Mouse (Mus musculus) gastrocnemius, postnatal 14 days (tissue): ENCODE results near the gene Gm37240. TPM values are rescaled to one million over a fixed set of nuclear protein-coding genes. Genes with fewer than 3 reads are reported as not detected.
"Not testable (repeated sequence)": the region's sequence is repeated elsewhere in the genome, so short reads cannot be mapped to it uniquely, and the experiment has no call there.

Experiments
- DNase-seq: peaks from one replicate; pipeline ENCODE4 v3.0.0; 2021; ENCODE audit warnings: mixed read lengths
- intact Hi-C: fragments of 180-260 bp; cut with DNase I; formaldehyde crosslinking; loops from one replicate; pipeline ENCODE4 v1.15.1; 2025; ENCODE audit warnings: low total_unique reads
- total RNA-seq, 2 experiments: library from RNA; stranded (reverse); gene quantifications; 2 replicates each; pipeline ENCODE4 v1.2.3; 2021

The Gm37240 gene
- total RNA-seq, 2 experiments from 2014 or later, result 32.3 to 43.3 TPM

DNA sequence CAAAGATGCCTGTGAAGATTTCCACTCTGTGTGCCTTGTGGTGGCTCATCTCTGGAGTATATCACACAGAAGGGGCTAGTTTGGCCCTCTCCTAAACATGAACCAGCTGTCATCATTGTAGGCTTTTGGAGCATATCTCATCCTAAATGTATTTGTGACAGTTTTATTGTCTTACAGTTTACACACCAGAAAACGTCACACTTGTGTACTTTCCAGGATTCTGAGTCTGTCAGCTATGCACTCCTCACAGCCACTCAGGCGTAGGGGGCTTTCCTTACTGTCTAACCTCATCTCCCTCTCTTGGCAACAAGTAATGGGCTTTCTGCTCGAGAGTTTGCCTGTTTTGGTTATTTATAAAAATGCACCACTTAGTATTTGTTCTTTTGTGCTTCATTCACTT is 1021.6 kb downstream of the Gm37240 start:
- intact Hi-C loops, result no loop called here
- no peak for DNase-seq

DNA sequence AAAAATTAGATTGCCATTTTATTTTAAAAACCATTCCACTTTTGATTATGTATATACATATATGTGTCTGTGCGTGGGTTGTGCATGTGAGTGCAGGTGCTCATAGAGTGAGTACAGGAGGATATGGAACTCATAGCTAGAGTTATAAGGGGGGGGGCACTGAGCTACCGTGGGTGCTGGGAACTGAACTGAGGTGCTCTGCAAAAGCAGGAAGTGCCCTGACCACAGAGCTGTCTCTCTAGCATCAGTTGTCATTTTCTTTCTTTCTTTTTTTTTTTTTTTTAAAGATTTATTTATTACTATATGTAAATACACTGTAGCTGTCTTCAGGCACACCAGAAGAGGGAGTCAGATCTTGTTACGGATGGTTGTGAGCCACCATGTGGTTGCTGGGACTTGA is 1025.5 kb downstream of the Gm37240 start:
- DNase-seq, intact Hi-C loops: not testable (repeated sequence)

DNA sequence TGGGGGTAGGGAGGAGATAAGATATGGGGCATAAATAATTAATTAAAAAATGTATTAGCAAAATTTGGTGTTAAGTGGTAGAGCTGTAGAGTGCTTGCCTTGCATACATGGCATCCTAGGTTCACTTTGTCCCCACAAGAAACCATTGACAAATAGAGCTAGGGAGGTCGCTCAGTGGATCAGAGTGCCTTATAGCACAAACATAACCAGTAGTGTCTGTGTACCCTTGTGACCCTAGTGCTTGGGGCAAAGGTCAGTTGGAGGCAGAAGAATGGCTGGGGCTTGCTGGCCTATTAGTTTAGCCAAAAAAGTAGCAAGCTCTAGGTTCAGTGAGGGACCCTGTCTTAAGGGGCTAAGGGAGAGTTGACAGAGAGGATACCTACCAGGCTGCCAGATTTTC is 1026.6 kb downstream of the Gm37240 start:
- intact Hi-C loops, result no loop called here
- DNase-seq, result no peak

DNA sequence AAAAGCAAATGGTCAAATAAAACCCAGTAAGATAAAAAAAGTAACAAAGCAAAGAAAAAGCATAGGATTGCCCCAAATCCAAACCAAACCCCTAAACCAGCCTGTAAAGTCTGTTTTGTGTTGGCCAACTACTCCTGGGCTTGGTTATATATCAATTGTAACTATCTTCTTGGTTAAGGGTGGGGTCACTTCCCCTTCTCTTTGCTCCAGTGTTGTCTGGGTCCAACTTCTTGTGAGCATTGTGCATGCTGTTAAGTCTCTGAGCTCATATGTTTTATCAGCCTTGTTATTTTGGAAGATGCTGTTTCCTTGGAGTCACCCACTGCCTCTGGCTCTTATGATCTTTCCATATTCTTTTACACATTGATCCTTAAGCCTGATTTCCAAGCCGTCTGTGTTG is 1032.9 kb downstream of the Gm37240 start:
- intact Hi-C loops, result no loop called here
- DNase-seq, result no peak

DNA sequence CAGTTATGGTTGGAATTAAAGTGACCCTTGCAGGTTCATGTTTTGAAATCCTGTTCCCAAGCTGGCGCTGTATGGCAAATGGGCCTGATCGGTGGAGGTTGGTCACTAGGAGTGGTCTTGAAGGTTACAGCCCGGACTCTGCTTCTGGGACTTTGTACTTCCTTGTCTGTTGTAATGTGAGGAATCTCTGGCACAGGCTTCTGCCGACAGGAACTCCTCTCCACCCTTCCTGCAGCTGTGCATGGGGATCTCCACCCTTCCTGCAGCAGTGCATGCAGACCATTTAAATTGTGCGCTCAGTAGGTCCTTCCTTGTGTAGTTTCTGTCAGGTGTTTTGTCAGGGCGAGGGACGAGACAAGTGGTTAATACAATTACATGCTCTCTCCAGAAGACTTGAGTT is 1034.4 kb downstream of the Gm37240 start:
- DNase-seq, result peak; percentile 22
- intact Hi-C loops, result no loop called here

DNA sequence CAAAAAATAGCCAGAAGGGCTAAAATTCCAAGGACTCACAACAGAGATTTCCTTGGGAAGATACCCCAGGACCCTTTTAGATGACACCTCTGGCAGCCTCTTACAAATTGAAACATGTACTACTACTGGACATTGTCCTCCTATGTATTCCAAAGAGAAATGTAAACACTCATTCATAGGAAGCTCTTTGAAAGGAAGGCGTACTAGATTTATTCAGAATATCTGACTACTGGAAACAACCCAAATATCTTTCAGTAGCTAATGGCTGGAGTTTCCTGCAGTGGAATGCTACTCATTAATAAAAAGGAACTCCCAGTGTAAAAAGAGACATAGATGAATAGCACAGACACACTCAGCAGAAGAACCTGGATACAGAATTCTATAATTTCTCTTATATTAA is 1035.5 kb downstream of the Gm37240 start:
- intact Hi-C loops, result no loop called here
- DNase-seq, result no peak

DNA sequence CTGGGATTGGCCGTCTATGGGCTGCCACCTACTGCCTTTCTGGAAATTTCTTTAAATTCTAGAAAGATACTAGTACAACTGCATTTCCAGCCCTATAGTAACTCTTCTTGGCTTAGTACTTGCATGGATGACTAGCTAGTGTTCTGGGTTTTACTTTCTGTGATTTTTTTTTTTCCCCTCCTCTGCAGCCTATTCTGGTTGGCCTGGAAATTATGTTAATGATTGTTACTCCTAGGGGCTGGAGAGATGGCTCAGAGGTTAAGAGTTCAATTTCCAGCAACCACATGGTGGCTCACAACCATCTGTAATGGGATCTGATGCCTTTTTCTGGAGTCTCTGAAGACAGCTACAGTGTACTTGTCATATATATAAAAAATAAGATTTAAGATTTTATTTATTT is 1036.9 kb downstream of the Gm37240 start:
- intact Hi-C loops, result no loop called here
- DNase-seq, result no peak

DNA sequence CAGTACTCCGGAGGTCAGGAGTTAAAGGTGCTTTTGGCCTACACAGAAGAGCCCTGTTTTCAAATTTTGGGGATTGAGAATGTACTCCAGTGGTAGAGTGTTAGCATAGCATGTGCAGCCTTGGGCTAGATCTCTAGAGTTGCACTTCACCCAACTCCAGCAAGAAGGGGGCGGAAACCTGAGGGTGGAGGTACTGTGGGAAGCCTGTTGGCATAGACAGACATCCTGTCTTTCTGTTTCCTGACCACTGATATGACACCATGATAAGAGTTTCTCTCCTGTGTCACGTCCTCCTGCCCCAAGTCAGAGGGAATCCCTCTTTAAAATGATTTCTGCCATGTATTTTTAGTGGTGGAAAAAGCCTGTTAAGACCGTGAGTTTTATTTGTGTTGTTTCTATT is 1038.5 kb downstream of the Gm37240 start:
- intact Hi-C loops, result loop anchor here (10.0 kb wide), 1 partner anchor 234 kb away; no protein-coding TSS in a partner anchor

DNA sequence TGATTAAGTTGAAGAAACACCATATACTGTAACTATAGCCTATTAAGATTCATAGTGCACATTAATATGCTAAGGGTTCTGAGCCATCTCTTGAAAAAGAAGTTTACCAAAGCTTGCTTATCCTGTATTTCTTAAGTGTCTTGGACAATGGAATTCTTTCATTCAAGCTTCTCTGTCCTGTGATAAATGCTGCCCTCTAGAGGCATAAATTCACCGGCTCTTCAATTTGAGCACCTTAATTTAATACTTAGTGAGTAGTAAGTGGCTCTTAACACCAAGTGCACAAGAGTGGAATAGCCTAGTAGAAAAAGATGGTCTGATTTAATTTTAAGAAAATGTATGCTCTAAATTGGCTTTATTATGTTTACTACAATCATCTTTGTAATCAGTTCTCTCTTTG is 1043.7 kb downstream of the Gm37240 start:
- DNase-seq, result no peak
- intact Hi-C loops, result loop anchor here (5.0 to 10.0 kb wide), 2 partner anchors 151 to 229 kb away; no protein-coding TSS in a partner anchor

More for the DNA sequence above, 1038.5 kb downstream of the Gm37240 start:
- DNase-seq, result no peak

DNA sequence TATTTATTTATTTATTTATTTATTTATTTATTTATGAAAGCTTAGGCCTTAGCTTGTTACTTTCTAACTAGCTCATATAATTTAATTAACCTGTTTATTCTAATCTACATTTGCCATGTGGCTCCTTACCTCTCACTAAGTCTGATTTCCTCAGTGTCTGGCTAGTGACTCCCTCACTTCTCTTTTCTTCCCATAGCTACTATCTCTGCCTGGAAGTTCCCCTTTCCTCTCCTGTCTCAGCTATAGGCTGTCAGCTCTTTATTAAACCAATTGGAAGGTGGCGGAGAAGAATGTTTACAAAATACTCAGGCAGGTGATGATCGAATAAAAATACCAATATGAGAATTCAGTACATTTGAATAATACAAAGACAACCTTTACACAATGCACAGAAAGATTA is 1044.5 kb downstream of the Gm37240 start:
- intact Hi-C loops, result loop anchor here (5.0 to 10.0 kb wide), 2 partner anchors 150 to 228 kb away; no protein-coding TSS in a partner anchor
- DNase-seq, result no peak

DNA sequence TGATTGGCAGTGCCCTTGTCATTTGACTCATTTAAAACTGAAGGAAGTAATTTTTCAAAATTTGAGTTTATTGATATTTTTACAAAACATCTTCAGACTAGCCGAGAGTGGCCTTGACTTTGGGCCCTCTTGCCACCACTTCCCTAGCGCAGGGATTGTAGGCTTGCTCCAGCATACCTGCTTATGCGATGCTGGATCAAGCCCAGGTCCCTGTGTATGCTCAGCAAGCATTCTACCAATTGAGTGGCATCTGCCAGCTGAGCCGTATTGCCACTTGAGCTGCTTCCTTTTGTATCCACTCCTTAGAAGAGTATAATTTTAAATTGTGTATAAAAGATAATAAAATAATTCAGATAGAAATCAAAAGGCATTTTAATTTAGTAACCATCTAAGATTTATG is 1046.0 kb downstream of the Gm37240 start:
- intact Hi-C loops, result loop anchor here (5.0 to 10.0 kb wide), 2 partner anchors 149 to 226 kb away; no protein-coding TSS in a partner anchor

DNA sequence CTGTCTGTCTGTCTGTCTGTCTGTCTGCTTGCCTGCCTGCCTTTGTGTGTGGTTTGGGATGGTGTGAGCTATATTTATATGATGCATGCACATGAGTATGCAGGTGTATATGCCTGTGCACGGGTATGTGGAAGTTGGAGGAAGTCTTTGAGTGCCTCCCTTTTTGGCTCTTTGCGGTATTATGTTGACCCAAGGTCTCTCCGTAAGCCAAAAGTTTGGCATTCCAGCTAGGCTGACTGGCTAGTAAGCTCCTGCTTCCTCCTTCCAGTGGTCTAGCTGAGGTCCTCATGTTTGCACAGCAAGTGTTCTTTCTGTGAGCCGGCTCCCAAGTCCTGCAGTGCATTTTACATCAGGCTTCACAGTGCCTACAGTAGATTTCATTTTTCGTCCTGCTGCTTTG is 1047.8 kb downstream of the Gm37240 start:
- no peak for DNase-seq
- intact Hi-C loops, result no loop called here

More for the DNA sequence above, 1046.0 kb downstream of the Gm37240 start:
- DNase-seq, result no peak

DNA sequence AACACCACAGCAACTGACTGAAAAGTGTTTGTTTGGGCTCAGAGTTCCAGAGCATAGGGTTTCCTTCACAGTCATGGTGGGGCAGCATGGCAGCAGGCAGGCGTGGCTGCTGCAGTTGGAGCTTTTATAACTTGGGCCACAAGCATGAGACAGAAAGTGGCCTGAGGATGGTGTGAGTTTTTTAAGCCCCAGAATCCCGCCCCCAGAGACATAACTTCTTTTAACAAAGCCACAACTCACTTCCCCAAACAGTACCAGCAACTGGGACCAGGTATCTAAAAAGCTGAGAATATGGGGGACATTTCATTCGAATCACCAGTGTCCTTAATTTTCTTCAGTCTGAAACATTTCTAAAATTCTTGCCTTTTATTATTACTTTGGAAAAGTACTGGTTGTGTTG is 1049.3 kb downstream of the Gm37240 start:
- intact Hi-C loops, result no loop called here
- no peak for DNase-seq

DNA sequence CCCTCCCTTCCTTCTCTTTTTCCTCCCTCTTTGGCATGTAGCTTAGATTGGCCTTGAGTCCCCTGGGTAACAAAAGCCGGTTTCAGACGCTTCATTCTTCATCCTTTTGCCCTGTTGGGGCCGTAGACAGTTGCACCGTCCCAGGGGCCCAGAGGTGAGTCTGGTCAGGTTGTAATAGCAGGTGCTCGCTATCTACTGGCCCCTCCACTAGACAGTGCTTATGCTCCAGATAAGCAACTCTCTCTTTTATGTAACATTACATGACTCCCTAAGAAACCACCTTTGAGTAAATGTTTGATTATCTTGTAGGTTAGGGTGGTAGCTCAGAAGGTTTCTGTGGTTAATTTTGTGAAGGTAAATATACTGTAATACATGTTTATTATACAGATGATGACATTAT is 1051.3 kb downstream of the Gm37240 start:
- intact Hi-C loops, result no loop called here
- no peak for DNase-seq

DNA sequence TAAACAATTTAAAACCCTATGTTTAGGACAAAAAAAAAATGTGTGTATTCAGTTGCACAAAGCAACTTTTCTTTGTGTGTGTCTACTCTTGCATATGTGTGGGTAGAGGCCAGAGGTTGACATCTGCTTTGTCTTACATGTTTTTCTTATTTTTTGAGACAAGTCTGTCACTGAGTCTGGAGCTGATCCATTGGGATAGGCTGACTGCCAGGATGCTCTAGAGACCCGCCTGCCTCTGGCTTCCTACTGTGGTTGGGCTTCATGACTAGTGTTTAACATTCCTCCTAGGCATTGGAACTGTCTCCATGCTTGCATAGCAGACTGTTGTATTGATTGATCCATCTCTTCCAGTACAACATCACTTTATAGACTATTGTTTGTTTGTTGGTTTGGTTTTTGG is 1058.0 kb downstream of the Gm37240 start:
- no peak for DNase-seq
- intact Hi-C loops, result no loop called here

DNA sequence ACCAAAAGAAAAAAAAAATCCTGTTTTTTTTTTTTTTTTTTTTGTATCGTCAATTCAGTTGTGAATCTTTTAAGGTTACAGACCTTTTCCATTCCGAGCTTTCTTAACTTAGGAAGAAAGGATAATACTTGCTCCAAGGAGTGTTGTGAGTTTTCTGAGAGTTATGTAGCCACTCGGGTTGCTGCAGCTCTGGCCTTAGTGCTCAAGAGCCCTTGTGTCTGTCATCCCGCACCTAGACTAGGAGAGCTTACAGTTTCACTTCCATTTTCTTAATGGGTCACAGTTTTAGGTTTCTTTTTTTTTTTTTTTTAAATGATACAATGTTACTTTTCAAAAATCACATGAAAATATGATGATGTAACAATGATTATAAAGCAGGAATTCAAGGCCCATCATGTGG is 1059.7 kb downstream of the Gm37240 start:
- intact Hi-C loops, result no loop called here
- DNase-seq, result no peak

DNA sequence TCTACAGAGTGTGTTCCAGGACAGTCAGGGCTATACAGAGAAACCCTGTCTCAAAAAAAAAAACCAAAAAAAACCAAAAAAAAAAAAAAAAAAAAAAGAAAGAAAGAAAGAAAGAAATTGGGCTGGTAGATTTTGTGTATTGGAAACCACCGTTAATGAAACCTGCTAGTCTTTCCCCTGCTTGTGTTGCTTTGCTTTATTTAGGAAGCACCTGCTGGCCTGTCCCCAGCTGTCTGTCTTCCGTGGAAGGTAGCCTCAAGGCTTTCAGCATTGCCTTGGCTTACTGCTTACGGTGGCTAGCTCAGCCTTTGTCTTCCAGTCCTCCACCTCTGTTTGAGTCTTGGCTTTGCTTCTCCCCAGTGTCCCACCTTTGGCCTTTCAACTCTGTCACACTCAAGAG is 1060.4 kb downstream of the Gm37240 start:
- intact Hi-C loops, result no loop called here
- no peak for DNase-seq

DNA sequence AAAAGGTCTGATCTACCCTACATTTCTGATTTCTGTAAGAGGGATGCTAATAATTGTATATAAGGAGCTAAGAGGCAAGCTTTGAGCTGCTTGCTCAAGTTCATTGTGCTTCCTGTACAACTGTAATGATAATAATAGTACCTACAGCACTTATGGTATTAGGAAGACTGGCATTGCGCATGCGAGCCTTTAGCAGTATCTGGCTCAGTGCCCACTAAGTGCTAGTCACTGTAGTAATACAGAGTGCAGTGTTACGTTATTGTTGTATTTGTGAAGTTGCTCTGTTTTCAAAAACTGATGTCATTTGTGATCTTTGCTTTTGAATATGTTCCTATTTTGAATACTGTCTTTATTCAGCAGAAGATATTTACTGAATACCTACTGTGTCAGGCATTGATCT is 1060.9 kb downstream of the Gm37240 start:
- intact Hi-C loops, result no loop called here
- no peak for DNase-seq

DNA sequence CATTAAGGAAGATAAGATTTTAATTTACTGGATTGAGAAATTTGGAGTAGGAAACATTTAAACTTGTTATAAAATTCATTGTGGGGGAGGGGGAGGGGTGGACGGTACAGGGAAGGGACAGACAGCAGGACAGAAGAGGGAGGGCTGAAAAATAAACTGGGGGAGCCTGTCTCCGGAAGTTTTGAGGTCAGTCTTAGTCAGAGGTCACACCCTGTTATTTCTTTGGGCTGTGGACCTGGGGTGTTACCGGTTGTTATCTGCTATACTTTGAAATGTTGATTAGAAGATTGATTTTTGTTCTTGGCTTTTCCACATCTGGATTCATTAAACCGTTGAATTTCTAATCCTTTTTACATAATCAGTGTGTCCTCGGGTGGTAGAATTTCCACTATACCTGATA is 1061.3 kb downstream of the Gm37240 start:
- intact Hi-C loops, result no loop called here
- no peak for DNase-seq

DNA sequence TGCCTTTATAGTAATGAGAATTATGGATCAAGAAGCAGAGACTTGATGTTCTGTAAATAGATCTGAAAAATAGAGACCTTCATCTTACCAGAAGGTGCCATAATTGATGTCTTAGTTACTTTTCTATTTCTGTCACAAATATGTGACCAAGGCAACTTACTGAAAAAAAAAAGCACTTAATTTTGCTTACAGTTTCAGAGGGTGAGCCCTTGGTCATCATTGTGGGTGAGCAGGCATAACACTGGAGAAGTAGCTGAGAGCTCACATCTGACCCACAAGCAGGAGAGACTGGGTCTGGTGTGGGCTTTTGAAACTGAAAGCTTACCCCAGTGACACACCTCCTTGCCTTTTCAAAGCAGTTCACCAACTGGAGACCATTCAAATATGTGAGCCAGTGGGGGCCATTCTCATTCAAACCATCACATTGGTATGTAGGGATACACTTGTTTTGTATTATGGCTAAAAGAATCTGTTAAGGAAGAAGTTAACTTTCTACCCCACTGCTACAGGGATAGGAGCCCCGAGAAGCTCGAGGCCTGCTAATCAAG is 1066.6 kb downstream of the Gm37240 start:
- intact Hi-C loops, result no loop called here
- no peak for DNase-seq

DNA sequence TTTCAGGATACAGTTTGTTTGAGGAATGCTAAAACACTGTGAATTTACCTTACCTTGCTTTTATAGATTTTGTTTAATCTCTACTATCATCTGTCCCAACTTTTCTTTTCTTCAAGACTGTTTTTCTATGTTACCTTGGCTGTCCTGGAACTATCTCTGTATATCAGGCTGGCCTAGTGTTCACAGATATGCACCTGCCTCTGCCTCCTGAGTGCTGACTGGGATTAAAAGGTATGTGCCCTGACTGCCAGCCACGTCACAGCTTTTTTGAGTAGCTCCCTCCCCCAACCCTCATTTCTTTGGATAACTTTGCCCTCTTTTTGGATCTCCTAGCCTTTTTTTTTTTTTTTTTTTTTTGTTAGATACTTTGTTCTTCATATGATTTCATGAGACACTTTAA is 1070.4 kb downstream of the Gm37240 start:
- no peak for DNase-seq
- intact Hi-C loops, result no loop called here

DNA sequence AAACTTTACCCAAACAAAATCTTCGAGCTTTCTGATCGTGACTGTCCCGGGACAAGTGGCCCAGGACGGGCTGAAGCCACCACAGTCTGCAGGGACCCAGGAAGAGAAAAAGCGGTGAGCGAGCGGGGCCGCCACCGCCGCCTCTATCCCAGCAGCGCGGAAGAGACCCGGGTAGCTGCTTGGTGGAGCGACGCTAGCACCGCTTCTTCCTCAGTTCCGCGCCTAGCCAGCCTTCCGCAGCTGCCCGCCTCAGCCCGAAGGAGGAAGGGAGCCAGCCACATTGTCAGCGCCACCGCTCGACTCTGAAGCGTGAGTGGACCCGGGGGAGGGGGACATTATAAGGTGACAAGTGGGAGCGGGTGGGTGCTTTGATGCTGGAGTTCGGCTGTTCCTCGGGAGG is 1071.9 kb downstream of the Gm37240 start:
- peak; percentile 31 for DNase-seq
- intact Hi-C loops, result no loop called here
